Mouse (Mus musculus): ENCODE measurements at regions not wholly inside any gene's neighbourhood (a gene's known extent, or its start where the extent isn't known, plus 50 kb on each side); places are given as distances from the start of the nearest gene placed in this dataset.

DNA sequence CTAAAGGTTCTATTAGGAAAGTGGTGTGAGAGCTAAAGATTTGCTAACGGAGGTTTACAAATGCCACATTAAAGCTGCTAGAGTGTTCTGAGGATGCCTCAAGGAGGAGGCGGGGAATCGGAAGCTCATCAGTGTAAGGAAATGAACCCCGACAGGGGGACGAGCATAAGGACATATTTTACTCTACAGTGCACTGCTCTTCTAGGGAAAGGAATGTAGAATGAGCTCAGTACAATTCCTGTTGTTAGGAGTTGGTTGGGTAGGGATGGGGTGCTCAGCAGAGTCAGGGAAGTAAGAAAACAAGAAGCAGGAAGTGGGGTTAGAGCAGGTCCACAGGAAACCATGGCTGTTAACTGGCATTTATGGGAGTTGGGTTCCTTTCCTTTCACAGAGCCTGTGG lies 54.6 kb downstream of the Mex3b start:
- no peak for DNase-seq

DNA sequence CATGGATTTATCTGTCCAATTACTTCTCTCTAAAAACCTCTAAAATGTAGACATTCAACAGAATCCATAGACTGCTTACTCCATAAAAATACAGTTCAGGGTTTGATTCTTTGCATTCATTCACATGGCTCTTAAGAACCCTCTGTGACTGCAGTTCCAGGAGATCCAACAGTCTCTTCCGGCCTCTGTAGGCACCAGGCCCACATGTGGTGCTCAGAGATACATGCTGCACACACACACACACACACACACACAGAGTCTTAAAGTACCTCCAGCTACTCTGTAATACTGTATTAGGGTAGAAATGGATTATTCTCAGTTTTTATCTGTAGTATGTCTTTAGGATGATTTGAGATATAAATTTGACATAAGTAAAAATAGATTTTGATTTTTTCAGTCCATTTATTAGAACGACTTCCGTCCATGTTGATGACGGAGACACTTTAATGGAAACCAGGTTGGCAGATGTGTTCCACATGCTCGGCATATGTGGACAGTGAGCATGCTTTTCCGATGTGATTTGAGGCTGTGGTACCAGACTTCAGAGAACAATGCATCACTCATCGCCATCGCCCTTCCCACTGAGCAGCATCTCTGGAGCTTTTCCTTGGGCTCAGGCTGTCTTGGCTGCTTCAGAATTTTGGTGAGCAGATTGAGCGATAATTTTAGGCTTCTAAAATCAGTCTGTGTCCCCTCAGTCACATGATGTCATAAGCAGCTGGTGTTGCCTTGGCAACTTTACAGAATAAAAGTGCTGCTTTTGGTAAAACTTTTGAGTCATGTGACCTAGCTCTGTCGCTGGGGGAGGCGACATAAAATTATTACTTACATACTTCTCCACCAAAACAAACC lies 56.3 kb downstream of the Mex3b start:
- DNase-seq, result peak in 1 of 2 experiments; percentile 3

GRCm38 (mm10) chr7:82924092-82924491 lies 57.0 kb downstream of the Mex3b start:
- DNase-seq, result no peak

- DNase-seq, result peak; percentile 25 to 51
Measured at GRCm38 (mm10) chr7:82938311-82938710, 71.2 kb downstream of the Mex3b start.

- no peak for DNase-seq
Measured at GRCm38 (mm10) chr7:82939536-82939935, 72.4 kb downstream of the Mex3b start.

- DNase-seq, result no peak
Measured at GRCm38 (mm10) chr7:82943376-82943775, 76.2 kb downstream of the Mex3b start.

DNA sequence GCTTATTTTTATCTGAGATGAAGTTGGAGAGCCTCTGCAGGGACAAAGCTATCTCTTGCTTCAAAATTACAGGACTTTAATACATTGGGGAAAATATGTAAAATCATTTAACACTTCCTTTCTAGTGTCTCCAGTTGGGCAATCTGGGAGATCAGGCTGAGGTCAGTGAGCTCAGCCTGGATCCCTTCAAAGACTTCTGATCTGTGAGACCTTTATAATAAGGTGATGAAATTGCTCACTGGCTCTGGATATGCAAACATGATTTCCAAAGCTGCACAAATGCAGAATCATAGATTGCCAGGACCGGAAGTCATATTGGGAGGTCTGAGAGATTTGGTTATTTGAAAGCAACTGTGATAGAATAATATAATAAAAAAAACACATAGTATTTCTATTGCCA lies 76.7 kb downstream of the Mex3b start:
- no peak for DNase-seq

DNA sequence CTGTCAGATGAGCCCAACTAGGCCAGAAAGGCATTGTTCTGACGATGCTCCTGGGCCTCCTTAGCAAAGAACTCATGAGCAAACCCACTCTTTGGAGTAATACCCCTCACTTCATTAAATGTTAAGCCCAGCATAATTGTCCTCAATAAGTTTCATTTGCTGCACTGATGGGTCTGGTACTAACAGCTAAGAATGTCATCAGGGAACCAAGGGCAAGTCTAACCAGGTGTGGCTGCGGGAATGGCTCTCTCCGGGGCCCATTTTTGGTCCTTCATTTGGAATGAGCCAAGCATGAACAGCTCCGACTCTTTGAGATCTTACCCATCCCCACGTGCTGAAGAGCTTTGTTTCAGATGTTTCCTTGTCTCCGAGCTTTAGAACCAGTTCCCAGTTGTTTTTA lies 82.2 kb downstream of the Mex3b start:
- no peak for DNase-seq

DNA sequence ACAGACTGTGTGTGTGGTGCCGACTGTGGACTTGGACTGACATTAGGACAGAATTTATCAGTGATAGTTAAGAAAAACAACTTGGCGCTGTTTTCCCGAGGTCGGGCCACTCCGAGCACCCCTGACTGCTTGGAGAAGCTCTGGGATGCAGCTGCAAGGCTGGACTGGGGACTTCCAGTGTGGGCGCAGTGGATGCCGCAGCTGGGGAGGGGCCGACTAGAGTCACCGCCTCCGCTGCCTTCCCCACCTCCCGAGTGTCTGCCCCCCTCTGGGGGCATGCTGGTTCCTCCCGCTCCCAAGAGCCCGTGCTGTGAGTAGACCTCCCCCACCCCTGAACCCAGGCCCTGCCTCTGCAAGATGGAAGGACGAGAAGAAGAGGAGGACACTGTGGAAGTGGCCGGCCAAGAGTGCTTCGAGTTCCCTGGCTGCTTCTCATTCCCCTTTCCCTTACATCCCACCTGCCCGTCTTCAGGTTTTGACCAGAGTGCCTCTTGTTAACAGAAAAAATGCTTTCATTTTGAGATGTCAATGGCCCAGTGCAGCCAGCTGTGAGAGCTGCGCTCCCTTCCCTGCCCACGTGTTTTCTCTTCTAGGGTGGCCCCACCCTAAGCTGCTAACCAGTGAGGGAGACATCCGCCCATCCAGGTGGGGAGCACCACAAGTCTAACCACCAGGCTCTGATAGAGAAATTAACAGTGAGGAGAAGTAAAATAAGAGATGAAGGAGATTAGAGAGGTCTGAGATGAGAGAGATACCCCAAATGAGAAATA lies 90.3 kb downstream of the Mex3b start:
- DNase-seq, result no peak

GRCm38 (mm10) chr7:82970599-82970998 lies 103.5 kb downstream of the Mex3b start:
- DNase-seq, result no peak

- no peak for DNase-seq
Measured at GRCm38 (mm10) chr7:82971244-82971643, 104.1 kb downstream of the Mex3b start.

GRCm38 (mm10) chr7:82972214-82973006 lies 105.3 kb downstream of the Mex3b start:
- no peak for DNase-seq

- DNase-seq, result no peak
Measured at GRCm38 (mm10) chr7:82990708-82991107, 123.6 kb downstream of the Mex3b start.

GRCm38 (mm10) chr7:82993136-82993535 lies 126.0 kb downstream of the Mex3b start:
- no peak for DNase-seq

GRCm38 (mm10) chr7:82998848-82999247 lies 131.7 kb downstream of the Mex3b start:
- DNase-seq, result no peak

- no peak for DNase-seq
Measured at GRCm38 (mm10) chr7:83007540-83007939, 140.4 kb downstream of the Mex3b start.

GRCm38 (mm10) chr7:83012145-83012544 lies 145.0 kb downstream of the Mex3b start:
- DNase-seq, result no peak

- no peak for DNase-seq
Measured at GRCm38 (mm10) chr7:83014725-83015690, 147.9 kb downstream of the Mex3b start.

DNA sequence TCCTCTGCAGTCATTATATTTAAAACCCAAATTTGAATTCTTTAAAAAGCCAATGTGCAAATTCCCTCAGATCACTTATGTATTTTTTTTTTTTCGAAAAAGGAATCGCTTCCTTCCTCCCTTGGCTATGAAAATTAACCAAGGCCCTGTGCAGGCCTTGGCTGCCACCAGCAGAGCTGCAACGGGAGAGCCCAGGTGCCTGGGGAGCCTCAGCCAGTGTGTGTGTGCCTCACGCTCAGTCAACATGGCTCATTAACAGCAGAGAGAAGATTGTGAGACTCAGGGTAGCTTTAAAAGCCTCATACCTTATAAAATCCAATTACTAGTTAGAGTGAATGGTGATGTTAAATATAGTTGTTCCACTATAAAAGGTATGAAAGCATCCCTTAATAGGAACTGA lies 148.6 kb downstream of the Mex3b start:
- DNase-seq, result no peak

GRCm38 (mm10) chr7:83016566-83016965 lies 149.4 kb downstream of the Mex3b start:
- no peak for DNase-seq

GRCm38 (mm10) chr7:83020584-83020983 lies 153.5 kb downstream of the Mex3b start:
- DNase-seq, result no peak

DNA sequence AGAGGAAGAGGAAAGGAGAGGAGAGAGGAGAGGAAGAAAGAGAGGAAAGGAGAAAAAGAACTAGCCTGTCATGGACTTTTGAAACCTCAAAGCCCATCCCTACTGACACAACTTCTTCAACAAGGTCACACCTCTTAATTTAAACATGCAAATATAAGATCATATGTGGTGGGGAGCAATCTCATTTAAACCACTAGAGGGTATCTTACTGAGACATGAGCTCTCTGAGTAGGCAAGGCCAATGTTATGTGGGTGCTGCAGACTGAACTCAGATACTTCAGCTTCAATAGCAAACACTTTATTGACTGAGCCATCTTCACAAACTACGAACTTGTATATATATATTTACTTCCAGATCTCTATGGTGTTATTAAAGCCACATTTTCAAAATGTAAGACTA lies 156.9 kb downstream of the Mex3b start:
- DNase-seq, result no peak

Measured in cerebellum, postnatal 14 days (tissue).